Mouse (Mus musculus) left cerebral cortex, adult 9 months (tissue): ENCODE measurements around the gene Cops7b.
A peak's percentile ranks its signal among the peaks of the same experiment; 100 is the strongest.

ENCODE experiments used
- DNase-seq, 2 experiments: peaks; one replicate each; pipeline ENCODE4 v3.0.0; 2022; ENCODE audit warnings: low spot score in 2 of 2

The Cops7b gene

DNA sequence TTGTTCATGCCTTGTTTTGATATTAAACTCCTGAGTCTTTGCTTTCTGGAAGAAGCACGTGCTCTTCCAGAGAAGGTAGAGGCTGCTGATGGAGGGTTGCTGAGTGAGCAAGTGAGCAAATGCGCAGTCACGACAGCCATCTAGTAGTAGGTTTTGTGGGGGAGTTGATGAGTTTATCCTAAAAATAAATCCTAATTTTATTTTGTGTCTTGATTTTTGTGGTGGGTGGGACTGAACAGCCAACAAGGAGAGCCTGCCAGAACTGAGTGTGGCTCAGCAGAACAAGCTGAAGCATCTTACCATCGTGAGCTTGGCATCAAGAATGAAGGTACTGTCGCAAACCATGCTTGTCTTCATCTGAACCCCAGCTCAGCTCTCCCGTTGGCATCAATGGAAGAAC is 13.8 kb downstream of the Cops7b start:
- peak; percentile 21 to 33 for DNase-seq

DNA sequence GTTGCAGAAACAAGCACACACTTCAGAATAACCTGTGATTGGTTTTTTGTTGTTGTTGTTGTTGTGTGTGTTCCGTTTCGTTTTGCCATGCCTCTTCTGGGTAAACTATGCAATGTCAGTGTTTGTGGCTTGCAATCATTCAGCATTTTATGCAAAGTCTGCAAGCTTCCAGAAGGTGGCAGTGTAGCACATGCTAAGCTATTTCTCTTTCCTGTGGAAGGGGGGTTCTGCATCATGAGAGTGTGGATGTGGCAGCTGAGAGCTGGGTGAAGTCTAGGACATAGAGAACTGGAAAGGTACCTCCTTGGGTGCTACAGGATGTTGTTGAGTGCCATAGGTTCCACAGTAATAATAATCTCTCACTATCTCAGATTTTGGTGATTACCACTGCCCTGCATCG is 15.8 kb downstream of the Cops7b start:
- DNase-seq, result peak in 1 of 2 experiments; percentile 23

DNA sequence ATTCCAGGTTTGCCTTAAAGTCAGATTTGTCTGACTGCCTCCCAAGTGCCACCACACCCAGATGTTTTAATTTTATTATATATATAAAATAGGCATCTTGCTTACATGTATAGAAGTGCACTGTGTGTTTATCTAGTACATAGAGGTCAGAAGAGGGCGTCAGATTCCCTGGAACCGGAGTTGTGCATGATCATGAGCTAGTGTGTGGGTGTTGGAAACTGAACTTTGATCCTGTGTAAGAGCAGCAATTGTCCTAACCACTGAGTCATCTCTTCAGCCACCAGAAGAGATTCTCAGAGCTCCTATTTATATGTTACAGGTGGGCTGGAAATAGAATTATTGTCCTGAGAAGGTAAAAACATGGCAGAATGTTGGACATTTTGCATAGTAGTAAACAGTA is 17.4 kb downstream of the Cops7b start:
- no peak for DNase-seq

DNA sequence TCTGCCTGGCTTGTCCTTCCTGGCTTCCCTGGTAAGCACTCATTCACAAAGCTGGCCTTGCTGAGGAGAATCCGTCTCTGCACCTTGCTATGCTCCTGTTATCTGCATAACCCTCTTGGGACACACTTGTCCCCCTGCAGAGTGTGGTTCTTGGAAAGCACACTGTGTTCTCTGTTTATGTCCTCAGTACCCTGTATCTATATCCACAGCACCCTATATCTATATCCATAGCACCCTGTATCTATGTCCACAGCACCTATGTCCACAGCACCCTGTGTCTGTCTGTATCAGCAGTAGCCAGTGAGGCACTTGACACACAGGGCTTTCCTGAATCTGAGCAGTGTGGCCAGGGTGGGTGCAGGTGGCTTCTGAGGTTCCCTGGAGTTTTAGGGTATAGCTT is 28.2 kb downstream of the Cops7b start:
- DNase-seq, result no peak

DNA sequence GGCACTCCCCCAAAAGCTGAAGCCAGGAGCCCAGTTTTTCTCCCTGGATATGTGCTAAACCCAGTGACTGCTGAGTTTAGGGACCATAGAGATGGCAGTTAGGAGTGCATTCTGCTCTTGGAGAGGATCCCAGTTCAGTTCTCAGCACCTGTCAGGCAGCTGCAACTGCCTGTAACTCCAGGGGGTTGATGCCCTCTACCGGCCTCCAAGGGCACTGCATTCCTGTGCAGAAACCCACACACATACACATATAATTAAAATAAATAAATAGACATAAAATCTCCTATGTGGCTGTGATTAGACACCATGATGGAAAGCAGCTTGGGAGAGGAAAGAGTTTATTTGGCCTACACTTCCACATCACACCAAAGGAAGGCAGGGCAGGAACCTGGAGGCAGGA is 29.4 kb downstream of the Cops7b start:
- DNase-seq, result no peak

DNA sequence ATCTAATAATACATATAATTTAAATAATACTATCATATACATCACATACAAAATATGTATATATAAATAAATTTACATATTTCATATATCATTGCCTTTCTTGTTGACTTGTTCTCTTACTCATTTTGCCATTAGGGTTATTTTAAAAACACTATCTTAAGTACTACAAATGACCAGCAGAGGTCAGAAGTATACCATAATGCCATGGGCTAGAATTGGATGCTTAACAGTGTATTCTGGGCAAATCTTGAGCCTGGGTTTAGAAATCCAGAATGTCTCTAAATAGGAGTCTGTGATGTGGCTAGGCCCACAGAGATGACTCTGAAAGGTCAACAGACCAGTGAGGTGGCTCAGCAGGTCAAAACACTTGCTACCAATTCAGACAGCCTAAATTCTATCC is 31.6 kb downstream of the Cops7b start:
- DNase-seq, result peak in 1 of 2 experiments; percentile 6

DNA sequence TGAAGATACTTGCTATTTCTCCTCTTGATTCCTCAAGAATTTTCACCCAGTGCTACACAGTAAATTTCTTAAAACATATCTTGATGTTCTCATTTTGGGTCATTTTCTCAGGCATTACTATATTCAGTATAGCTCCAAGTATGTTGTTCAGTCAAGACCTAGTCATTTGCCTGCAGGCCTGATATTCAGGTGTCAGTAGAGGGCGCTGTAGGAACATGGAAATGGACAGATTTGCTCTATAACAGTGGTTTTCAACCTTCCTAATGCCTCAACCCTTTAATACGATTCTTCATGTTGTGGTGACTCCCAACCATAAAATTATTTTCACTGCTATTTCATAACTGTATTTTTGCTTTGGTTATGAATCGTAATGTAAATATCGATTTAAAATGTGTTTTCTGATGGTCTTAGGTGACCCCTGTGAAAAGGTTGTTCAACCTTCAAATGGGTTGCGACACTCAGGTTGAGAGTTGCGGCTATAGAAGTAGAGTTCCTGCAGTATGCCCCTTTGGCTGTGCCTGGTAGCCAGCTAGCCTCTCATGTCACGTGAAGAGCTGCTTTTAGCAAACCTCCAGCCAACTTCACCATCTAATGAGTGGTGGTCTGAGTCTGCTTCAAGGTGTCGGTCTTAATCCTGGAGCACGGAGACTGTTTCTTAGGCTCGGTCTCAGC is 35.9 kb downstream of the Cops7b start:
- DNase-seq, result peak in 1 of 2 experiments; percentile 88

DNA sequence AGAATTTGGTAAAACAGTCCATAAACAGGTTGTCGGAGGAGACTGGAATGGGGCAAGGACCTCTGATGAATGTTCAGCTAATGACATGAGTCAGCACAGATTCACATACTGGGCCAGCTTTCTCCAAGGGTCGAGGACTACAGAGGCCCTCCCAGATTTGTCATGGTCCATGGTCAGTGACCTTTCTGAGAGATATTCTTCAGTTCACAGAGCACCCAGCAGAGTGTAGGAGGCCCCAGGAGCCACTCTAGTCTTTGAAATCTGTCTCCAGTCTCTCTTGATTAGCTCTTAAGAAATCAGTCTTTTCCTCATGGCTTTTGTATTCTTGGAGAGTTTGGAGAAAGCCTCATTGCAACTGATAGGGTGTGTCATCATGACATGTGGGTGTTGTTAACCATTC is 39.6 kb downstream of the Cops7b start:
- no peak for DNase-seq

DNA sequence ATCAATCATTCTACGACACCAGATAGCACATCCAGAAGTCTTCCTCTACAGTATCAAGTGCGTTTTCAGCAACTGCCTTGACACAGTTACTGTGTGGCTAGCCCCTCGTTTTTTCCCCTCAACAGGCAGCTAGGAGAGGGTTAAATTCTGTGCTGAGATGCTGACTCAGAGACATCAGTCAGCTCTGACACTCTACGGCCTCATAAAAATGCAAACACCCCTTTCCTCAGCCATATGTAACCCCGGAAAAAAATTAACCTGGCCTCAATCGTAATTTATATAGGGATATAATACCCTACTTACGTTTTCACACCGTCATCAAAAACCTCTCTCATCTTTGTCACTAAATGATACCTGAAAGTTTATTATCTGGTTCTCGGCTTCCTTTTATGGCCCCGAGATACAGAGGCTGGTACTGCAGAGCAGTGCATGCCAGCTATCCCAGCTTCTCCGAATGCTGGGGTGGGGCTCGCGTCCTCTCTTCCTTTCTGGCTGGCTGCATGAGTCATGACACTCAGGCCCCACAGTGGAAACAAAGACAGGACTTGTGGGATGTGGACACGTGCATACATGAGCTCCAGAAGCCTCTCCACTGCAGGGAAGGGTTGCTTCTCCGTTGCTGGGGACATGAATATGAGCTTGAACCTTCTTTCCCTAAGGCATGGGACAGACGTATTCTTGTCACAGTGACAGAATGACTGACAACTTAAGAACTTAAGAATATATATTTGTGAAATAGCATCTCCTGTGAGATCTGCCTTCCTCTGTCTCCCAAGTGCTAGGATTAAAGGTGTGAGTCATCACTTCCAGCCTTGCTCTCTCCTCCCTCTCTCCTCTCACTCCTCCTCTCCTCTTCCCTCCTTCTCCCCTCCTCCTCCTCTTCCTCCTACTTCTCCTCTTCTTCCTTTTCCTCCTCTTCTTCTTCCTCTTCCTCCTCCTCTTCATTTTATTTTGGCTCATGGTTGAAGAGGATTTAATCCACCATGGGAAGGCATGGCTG is 40.6 kb downstream of the Cops7b start:
- peak in 1 of 2 experiments; percentile 7 for DNase-seq

DNA sequence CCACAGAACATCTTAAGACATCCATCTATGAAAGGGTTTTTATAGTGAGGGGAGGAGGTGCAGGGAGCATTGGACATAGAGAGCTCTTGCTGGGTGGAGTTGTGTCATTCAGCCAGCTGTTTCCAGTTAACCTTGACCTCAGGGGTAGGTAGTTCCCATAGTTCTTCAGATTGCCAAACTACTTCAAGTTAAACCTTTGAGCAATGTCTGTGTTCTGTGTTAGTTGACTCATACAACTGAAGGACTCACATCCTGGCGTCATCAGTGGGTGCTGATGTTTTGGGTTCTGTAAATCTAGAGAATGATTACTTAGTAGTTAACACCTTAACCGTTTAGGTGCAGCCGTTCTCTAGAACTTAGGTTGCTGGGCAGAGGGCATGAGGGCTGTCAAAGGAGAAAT is 45.6 kb downstream of the Cops7b start:
- no peak for DNase-seq

DNA sequence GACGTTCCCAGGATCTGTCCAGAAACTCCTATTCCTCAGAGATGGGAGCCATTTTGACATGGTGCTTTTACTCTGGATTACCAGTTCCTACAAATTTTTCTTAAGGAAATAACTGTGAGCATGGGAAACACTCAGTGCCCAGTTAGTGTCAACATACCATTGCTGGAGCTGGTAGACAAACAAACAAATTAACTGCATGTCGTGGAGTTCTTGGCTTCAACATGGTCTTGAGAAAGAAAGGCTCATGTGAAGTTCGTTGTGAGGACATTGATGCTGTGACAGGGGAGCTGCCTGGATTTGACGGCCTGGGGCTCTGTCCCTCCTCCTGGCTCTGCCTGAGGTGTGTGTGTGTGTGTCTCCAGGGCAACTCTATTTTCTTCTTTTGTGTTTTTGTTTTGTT is 47.2 kb downstream of the Cops7b start:
- no peak for DNase-seq

DNA sequence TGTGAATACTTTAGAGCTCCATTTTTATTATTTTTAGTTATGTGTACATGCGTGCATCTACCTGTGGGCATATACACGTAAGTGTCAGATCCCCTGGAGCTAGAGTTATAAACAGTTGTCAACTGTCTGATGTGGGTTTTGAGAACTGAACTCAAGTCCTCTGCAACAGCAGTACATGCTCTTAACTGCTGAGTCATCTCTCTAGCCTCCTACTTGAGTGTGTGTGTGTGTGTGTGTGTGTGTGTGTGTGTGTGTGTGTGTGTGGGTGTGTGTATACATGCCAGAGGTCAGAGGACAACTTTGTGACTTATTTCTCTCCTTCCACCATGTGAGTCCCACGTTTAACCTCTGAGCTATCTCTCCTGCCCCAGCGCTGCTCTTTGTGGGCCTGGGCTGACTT is 47.8 kb downstream of the Cops7b start:
- DNase-seq, result no peak

DNA sequence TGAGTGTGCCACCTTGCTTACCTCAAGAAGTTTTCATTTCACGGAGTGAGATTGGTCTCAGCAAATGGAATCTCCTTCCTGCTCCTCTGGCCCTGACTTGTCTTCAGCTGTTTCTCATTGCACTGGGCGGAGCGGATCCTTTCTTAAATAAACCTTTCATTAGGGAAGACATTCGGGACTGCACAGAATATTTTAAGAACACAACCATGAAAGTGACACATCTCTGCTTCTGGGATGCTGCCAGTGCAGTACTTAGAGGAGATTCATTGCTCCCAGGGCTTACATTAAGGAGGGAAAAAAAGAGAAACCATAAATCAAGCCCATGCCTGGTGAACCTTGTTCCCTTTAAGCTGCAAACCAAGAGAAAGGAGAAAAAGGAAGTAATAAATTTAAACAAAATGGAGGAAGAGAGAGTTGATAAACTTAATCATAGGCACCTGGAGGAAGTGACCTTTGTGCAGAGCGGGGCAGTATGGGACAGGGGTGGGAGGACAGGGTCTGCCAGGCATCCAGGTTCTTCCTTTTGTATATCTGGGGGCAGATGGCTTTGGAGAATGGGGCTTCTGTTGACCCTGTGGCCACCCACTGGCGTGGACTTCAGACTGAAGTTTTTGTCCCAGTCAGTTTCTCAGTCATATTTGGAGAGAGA is 50.2 kb downstream of the Cops7b start:
- no peak for DNase-seq

DNA sequence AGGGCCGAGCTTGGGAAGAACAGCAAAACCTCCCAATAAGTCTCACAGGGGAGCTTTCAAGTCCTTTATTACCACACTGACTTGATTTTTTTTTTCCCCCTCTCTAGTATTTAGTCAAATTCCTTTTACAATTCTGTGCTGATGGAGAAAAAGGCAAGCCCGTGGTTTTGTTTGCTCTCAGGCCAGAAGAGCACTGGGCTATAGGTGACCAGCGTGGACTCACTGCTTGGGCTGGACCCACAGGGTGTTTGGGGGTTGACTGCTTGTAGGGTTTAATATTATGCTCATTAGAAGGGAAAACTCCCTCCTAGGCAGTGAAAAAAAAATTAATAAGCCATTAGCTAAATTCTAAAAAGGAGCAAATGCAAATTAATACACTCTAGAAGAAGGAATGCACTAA is 50.7 kb downstream of the Cops7b start:
- no peak for DNase-seq

DNA sequence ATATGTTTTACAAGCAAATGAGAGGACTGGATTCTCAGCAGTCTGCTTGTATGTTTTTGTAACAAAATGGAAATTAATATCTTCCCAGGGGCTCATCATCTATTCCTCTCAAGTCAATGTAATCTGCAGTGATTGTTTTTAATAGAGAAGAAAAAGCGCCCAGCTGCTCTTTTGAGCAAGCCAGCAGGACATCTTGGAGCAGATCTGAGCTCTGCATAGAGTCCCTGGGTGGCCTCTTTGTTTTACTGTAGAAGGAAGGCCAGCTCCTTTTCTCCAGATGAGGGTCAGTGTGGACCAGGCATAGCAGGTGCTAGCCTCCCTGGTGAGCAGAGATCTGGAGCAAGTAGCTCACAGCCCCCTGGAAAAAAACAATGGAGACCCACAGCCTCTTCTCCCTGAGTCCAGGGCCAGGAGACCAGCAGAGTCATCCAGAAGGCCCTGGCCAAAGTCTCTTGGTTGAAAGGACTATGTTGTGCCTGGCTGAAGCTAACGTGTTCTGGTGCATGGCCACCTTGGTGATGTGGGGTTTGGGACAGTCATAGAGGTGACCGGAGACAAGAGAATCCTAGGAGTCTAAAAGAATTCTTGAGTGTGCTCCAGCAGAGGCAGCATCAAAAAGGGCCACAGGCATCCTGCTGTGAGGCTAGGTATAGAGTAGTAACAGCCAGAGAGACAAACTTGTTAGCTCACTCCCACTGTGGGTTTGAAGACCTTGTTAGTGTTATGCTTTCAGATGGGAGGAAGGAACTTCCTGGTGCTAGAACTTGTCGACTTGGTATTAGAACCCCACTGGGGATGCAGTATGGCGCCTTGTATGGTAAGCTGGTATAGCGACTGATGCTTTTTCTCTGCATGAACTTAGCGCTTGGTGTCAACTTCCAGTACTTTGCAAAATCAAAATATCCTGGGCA is 51.4 kb downstream of the Cops7b start:
- DNase-seq, result no peak

DNA sequence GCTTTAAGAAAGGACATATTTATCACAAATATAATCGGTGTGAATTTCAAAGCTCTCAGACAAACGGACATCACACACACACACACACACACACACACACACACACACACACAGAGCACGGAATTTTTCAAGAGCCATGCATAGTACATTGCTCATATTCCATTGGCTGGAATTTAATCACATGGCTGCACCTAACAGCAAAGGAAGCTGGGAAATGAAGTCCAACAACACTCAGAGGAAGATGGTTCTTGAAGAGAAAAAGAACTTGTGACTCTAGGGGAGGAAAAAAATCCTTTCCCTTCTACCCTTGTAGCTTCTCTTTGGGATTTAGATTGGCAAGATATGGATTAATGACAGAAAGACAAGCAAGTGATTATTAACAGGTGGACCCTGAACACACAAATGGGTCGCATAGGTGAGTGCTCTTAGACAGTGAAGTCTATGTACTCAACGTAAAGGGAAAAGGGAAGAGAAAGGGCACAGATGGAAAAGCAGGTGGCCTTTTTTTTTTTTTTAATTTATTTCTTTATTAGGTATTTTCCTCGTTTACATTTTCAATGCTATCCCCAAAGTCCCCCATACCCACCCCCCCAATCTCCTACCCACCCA is 52.2 kb downstream of the Cops7b start:
- no peak for DNase-seq

DNA sequence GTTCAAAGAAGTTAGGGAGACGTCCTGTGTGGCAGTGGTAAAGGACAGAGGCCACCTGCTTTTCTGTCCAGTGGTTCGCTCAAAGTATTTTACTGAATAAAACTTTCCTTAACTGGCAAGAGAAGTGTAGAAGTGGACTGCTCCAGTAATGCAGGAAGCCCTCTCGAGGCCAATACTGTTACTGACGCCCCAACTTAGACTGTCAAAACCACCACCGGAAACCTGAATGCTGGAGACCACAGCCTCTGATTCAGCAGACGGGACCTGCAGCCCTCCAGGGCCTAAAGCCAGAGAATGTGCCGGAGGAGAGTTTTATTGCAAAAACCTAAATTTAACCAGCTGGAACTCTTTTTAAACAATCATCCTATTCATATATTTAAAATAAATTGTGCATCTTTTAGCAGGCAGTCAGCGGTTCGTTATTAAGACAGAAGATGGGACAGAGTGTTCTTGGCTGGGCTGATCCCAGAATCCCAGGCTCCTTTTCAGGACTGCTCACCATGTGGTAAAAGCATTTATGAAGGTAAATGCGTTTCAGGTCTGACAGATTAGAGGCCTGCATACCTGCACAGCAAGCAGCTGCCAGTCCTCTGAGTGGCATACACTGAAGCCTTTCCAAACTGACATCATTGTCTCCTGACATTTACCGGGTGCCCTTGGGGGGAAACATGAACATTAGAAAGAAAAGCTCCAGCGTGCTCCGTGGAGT is 60.6 kb downstream of the Cops7b start:
- no peak for DNase-seq

DNA sequence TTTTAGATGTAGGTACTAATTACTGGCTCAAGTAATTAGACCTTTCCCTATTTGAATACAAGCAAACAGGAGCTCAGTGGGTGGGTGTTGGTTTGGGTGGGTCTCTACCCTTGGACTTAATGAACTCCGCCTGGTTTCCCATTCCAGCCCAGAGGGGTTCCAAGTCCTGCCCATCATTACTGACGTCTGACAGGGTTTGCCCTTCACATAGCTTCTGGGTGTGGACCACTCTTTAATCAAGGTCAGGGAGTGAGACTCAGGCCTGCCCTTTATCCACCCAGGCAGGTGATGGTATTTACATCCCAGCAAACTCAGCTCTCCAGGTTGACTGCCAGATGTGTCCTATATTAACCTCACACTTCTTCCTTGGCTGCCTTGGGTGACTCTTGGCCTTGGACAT is 64.8 kb downstream of the Cops7b start:
- DNase-seq, result no peak

DNA sequence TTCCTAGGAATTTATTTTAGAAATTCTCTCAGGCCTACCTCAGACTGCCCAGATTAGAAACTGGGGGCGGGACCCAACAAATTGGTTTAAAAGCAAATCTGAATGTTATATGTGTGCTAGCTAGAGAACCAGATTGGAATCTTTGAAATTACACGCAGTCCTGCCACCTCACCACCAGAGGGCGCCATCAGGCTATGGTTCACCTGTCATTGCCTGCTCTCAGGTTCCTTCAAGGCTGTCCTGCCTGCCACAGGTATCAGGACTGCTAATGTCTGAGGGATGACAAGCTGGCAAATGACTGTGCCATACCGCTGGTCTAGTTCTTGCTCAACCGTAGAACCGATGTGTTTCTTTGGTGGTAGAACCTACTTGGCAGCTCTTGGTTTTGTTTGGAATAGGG is 67.6 kb downstream of the Cops7b start:
- DNase-seq, result peak in 1 of 2 experiments; percentile 67

DNA sequence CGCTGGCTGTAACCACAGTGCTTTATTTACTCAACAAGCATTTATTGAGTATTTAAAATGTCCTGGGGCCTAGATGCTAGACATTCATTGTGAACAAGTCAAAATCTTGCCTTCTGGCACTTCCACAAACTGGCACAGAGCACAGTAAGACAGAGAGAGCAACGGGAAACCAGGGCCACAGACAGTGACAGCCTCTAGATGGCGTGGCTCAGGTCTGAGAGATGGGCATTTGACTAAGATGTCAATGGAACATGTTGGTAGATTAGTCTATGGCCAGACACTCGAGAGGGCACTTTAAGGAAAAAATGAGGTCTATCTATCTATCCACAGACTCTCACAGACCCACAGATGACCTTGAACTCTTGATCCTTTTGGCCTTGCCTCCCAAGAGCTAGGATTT is 70.0 kb downstream of the Cops7b start:
- DNase-seq, result no peak
